Mouse (Mus musculus): ENCODE data around the gene Klhl5. TPM values are rescaled to one million over a fixed set of nuclear protein-coding genes. Genes with fewer than 3 reads are reported as not detected.

The Klhl5 gene
- polyA plus RNA-seq, 1 experiment from 2014 or later = 13.0 TPM

GRCm38 (mm10) chr5:65157412-65158381 is 50.4 kb downstream of the Klhl5 start:
- no peaks in the 10 kb centered on the region for H3K9me3 ChIP-seq
- H3K27ac ChIP-seq = peak overlapping the region; percentile 49; the same call in 1 of the 2 replicates
- H3K4me3 ChIP-seq = no peak overlapping the region
- H3K4me1 ChIP-seq = no peaks in the 10 kb centered on the region
- no peaks in the 10 kb centered on the region for H3K27me3 ChIP-seq (ENCODE audit: insufficient read depth, poor library complexity, severe bottlenecking)
- DNase-seq (ENCODE audit: low spot score) = peak; percentile 78
- H3K36me3 ChIP-seq = peaks cover 19% of the 10 kb centered on the region; the same call in 1 of the 2 replicates
- WGBS = 63% methylated on average over 22 of the region's 22 CpGs

- peaks cover 24% of the 10 kb centered on the region; the same call in 1 of the 2 replicates for H3K36me3 ChIP-seq
- H3K4me3 ChIP-seq = no peak overlapping the region
- H3K27me3 ChIP-seq (ENCODE audit: insufficient read depth, poor library complexity, severe bottlenecking) = no peaks in the 10 kb centered on the region
- H3K4me1 ChIP-seq = no peaks in the 10 kb centered on the region
- H3K9me3 ChIP-seq = no peaks in the 10 kb centered on the region
- peak; percentile 67 for DNase-seq (ENCODE audit: low spot score)
- H3K27ac ChIP-seq = peak overlapping the region; percentile 17; the same call in 1 of the 2 replicates
- 84% methylated on average over 20 of the region's 20 CpGs for WGBS
Measured at GRCm38 (mm10) chr5:65158696-65159305, 51.5 kb downstream of the Klhl5 start.

- 57% methylated on average over 5 of the region's 5 CpGs for WGBS
- Histone ChIP-seq H3K36me3 (peaks cover 35% of the 10 kb centered on the region), H3K27ac (no peak overlapping the region)
Measured at GRCm38 (mm10) chr5:65163001-65163400, 55.7 kb downstream of the Klhl5 start.

GRCm38 (mm10) chr5:65163489-65164092 is 56.3 kb downstream of the Klhl5 start:
- no peak for DNase-seq (ENCODE audit: low spot score)
- Histone ChIP-seq H3K4me3 (no peak overlapping the region), H3K9me3 (no peaks in the 10 kb centered on the region), H3K36me3 (peaks cover 34% of the 10 kb centered on the region), H3K4me1 (peaks cover 7% of the 10 kb centered on the region; the same call in 1 of the 2 replicates), H3K27ac (no peak overlapping the region), H3K27me3 (ENCODE audit: insufficient read depth, poor library complexity, severe bottlenecking) (no peaks in the 10 kb centered on the region)
- 83% methylated on average over 17 of the region's 17 CpGs for whole genome bisulfite sequencing

More at GRCm38 (mm10) chr5:65163001-65163400, 55.7 kb downstream of the Klhl5 start:
- Histone ChIP-seq H3K27me3 (ENCODE audit: insufficient read depth, poor library complexity, severe bottlenecking) (no peaks in the 10 kb centered on the region), H3K9me3 (no peaks in the 10 kb centered on the region), H3K4me1 (peaks cover 6% of the 10 kb centered on the region; the same call in 1 of the 2 replicates), H3K4me3 (no peak overlapping the region)
- DNase-seq (ENCODE audit: low spot score) = peak; percentile 27

GRCm38 (mm10) chr5:65170206-65170605 is 62.9 kb downstream of the Klhl5 start:
- no peak overlapping the region for H3K27ac ChIP-seq
- no peak overlapping the region for H3K4me3 ChIP-seq
- 85% methylated on average over 9 of the region's 9 CpGs for WGBS
- H3K4me1 ChIP-seq = peaks cover 18% of the 10 kb centered on the region
- peaks cover 9% of the 10 kb centered on the region for H3K36me3 ChIP-seq
- H3K27me3 ChIP-seq (ENCODE audit: insufficient read depth, poor library complexity, severe bottlenecking) = no peaks in the 10 kb centered on the region
- H3K9me3 ChIP-seq = no peaks in the 10 kb centered on the region
- no peak for DNase-seq (ENCODE audit: low spot score)

- H3K4me3 ChIP-seq = no peak overlapping the region
- no peaks in the 10 kb centered on the region for H3K36me3 ChIP-seq
- WGBS = 61% methylated on average over 26 of the region's 26 CpGs
- 0 out of 2 replicates have a peak overlapping the region, but pooled peaks have one; percentile 36 for H3K27ac ChIP-seq
- H3K27me3 ChIP-seq (ENCODE audit: insufficient read depth, poor library complexity, severe bottlenecking) = no peaks in the 10 kb centered on the region
- H3K4me1 ChIP-seq = peaks cover 28% of the 10 kb centered on the region
- H3K9me3 ChIP-seq = no peaks in the 10 kb centered on the region
- no peak for DNase-seq (ENCODE audit: low spot score)
Measured at GRCm38 (mm10) chr5:65175035-65175917, 67.9 kb downstream of the Klhl5 start.

GRCm38 (mm10) chr5:65175918-65176484 is 68.7 kb downstream of the Klhl5 start:
- Histone ChIP-seq H3K36me3 (no peaks in the 10 kb centered on the region), H3K27me3 (ENCODE audit: insufficient read depth, poor library complexity, severe bottlenecking) (no peaks in the 10 kb centered on the region), H3K4me1 (peaks cover 30% of the 10 kb centered on the region), H3K4me3 (no peak overlapping the region), H3K9me3 (no peaks in the 10 kb centered on the region), H3K27ac (peak overlapping the region; percentile 42; the same call in 1 of the 2 replicates)
- no peak for DNase-seq (ENCODE audit: low spot score)
- WGBS = 69% methylated on average over 13 of the region's 13 CpGs

GRCm38 (mm10) chr5:65177026-65177514 is 69.7 kb downstream of the Klhl5 start:
- H3K36me3 ChIP-seq = no peaks in the 10 kb centered on the region
- no peaks in the 10 kb centered on the region for H3K27me3 ChIP-seq (ENCODE audit: insufficient read depth, poor library complexity, severe bottlenecking)
- no peaks in the 10 kb centered on the region for H3K9me3 ChIP-seq
- DNase-seq (ENCODE audit: low spot score) = no peak
- no peak overlapping the region for H3K4me3 ChIP-seq
- peak overlapping the region; percentile 73 for H3K27ac ChIP-seq
- H3K4me1 ChIP-seq = peaks cover 40% of the 10 kb centered on the region
- 39% methylated on average over 11 of the region's 11 CpGs for WGBS

- Histone ChIP-seq H3K36me3 (no peaks in the 10 kb centered on the region), H3K4me3 (no peak overlapping the region), H3K9me3 (no peaks in the 10 kb centered on the region), H3K27me3 (ENCODE audit: insufficient read depth, poor library complexity, severe bottlenecking) (no peaks in the 10 kb centered on the region), H3K4me1 (peaks cover 42% of the 10 kb centered on the region), H3K27ac (no peak overlapping the region)
- DNase-seq (ENCODE audit: low spot score) = no peak
- WGBS = 90% methylated on average over 9 of the region's 9 CpGs
Measured at GRCm38 (mm10) chr5:65178477-65178876, 71.1 kb downstream of the Klhl5 start.

- Histone ChIP-seq H3K27me3 (ENCODE audit: insufficient read depth, poor library complexity, severe bottlenecking) (no peaks in the 10 kb centered on the region), H3K4me3 (no peak overlapping the region), H3K36me3 (no peaks in the 10 kb centered on the region), H3K4me1 (peaks cover 36% of the 10 kb centered on the region), H3K9me3 (no peaks in the 10 kb centered on the region), H3K27ac (peak overlapping the region; percentile 79)
- DNase-seq (ENCODE audit: low spot score) = no peak
- WGBS = 71% methylated on average over 21 of the region's 21 CpGs
Measured at GRCm38 (mm10) chr5:65181160-65181793, 73.9 kb downstream of the Klhl5 start.

- Histone ChIP-seq H3K9me3 (no peaks in the 10 kb centered on the region), H3K27me3 (ENCODE audit: insufficient read depth, poor library complexity, severe bottlenecking) (no peaks in the 10 kb centered on the region), H3K4me3 (no peak overlapping the region), H3K4me1 (peaks cover 33% of the 10 kb centered on the region), H3K27ac (peak overlapping the region; percentile 79), H3K36me3 (no peaks in the 10 kb centered on the region)
- 70% methylated on average over 4 of the region's 4 CpGs for WGBS
- DNase-seq (ENCODE audit: low spot score) = no peak
Measured at GRCm38 (mm10) chr5:65181794-65182169, 74.4 kb downstream of the Klhl5 start.
